Mouse (Mus musculus) stomach, postnatal 0 days (tissue): ENCODE data around the gene Csnk1d. TPM values are rescaled to one million over a fixed set of nuclear protein-coding genes. Genes with fewer than 3 reads are reported as not detected.
A peak's percentile ranks its signal among the peaks of the same experiment; 100 is the strongest.

Experiments used
- ATAC-seq: fragments of 200-750 bp; cut with Nextera tagmentation; 2 replicates; pipeline ENCODE4 v1.8.0; 2017; ENCODE audit not compliant: low FRiP score, low TSS enrichment
- DNase-seq: peaks from one replicate; pipeline ENCODE4 v3.0.0-alpha.2; 2016; ENCODE audit warnings: low spot score
- H3K27ac ChIP-seq: fragments of 300-500 bp; sonication (generic); replicated peaks from 2 replicates; pipeline ENCODE4 v1.5.1; 2014; ENCODE audit warnings: mild to moderate bottlenecking, control low read depth
- H3K27me3 ChIP-seq: fragments of 300-500 bp; sonication (generic); 2 replicates; pipeline ENCODE4 v1.6.1; 2014; ENCODE audit warnings: low read length; ENCODE audit not compliant: control insufficient read depth, insufficient read depth
- H3K36me3 ChIP-seq: fragments of 300-500 bp; sonication (generic); 2 replicates; pipeline ENCODE4 v1.6.1; 2014; ENCODE audit warnings: low read length, mixed read lengths; ENCODE audit not compliant: control insufficient read depth, insufficient read depth
- H3K4me1 ChIP-seq: fragments of 300-500 bp; sonication (generic); replicated peaks from 2 replicates; pipeline ENCODE4 v1.6.1; 2014; ENCODE audit warnings: antibody characterized with exemption; ENCODE audit not compliant: control insufficient read depth, insufficient read depth
- H3K4me2 ChIP-seq: fragments of 300-500 bp; sonication (generic); replicated peaks from 2 replicates; pipeline ENCODE4 v1.6.1; 2014; ENCODE audit warnings: low read depth, mild to moderate bottlenecking, control low read depth, moderate library complexity
- H3K4me3 ChIP-seq: fragments of 300-500 bp; sonication (generic); 2 replicates; pipeline ENCODE4 v1.5.1; 2014; ENCODE audit warnings: low read depth, low read length, control low read depth
- H3K9ac ChIP-seq: fragments of 300-500 bp; sonication (generic); 2 replicates; pipeline ENCODE4 v1.6.1; 2014; ENCODE audit warnings: mild to moderate bottlenecking, low read length, control low read depth, mixed read lengths
- H3K9me3 ChIP-seq: fragments of 300-500 bp; sonication (generic); 2 replicates; pipeline ENCODE4 v1.6.1; 2016; ENCODE audit warnings: low read length; ENCODE audit not compliant: control insufficient read depth
- CTCF ChIP-seq: IDR thresholded peaks from 2 replicates; pipeline ENCODE4 v1.5.1; 2016; ENCODE audit warnings: antibody characterized with exemption, low read depth, mild to moderate bottlenecking, moderate library complexity
- EP300 ChIP-seq: optimal IDR thresholded peaks from 2 replicates; pipeline ENCODE3; 2016; ENCODE audit warnings: antibody characterized with exemption
- WGBS: fragments of 180-500 bp; shearing (Covaris S2); extraction: QIAGEN DNeasy Blood & Tissue Kit; methylation state at CpG from one replicate; pipeline ENCODE4 v1.1.7; 2014; 5-methylcytosine and 5-hydroxymethylcytosine counted together
- polyA plus RNA-seq: library from polyadenylated mRNA; unstranded; fragments of >200 nt; fragmentation: Nextera tagmentation; extraction: Ambion mirVana; gene quantifications from 2 replicates; pipeline ENCODE4 v1.2.1, GENCODE M21; 2015

The Csnk1d gene
- polyA plus RNA-seq, 1 experiment from 2014 or later: 60.7 TPM

GRCm38 (mm10) chr11:121006184-121006583 is 15.1 kb upstream of the Csnk1d start:
- H3K9me3 ChIP-seq: no peaks in the 10 kb centered on the region
- TF ChIP-seq CTCF: no peak
- TF ChIP-seq EP300: no peak
- H3K36me3 ChIP-seq: no peaks in the 10 kb centered on the region
- 0 out of 2 replicates have a peak, but pooled peaks cover 2% of the 10 kb centered on the region for H3K4me1 ChIP-seq
- no peak overlapping the region for H3K4me2 ChIP-seq
- WGBS: 73% methylated on average over 6 of the region's 6 CpGs
- H3K27ac ChIP-seq: no peak overlapping the region
- H3K4me3 ChIP-seq: no peak overlapping the region
- no peaks in the 10 kb centered on the region for H3K27me3 ChIP-seq
- no peak for DNase-seq
- no peak overlapping the region for H3K9ac ChIP-seq
- ATAC-seq: no peak

GRCm38 (mm10) chr11:121004281-121004680 is 13.2 kb upstream of the Csnk1d start:
- no peaks in the 10 kb centered on the region for H3K27me3 ChIP-seq
- H3K9me3 ChIP-seq: no peaks in the 10 kb centered on the region
- ATAC-seq (0 out of 2 replicates have a peak, but pooled peaks have one; percentile 43), DNase-seq (no peak)
- TF ChIP-seq CTCF: no peak
- no peak for TF ChIP-seq EP300
- no peaks in the 10 kb centered on the region for H3K36me3 ChIP-seq
- H3K4me2 ChIP-seq: no peak overlapping the region
- H3K9ac ChIP-seq: no peak overlapping the region
- no peak overlapping the region for H3K4me3 ChIP-seq
- WGBS: 43% methylated on average over 5 of the region's 5 CpGs
- 0 out of 2 replicates have a peak, but pooled peaks cover 2% of the 10 kb centered on the region for H3K4me1 ChIP-seq
- no peak overlapping the region for H3K27ac ChIP-seq

- Histone ChIP-seq H3K36me3 (no peaks in the 10 kb centered on the region), H3K27me3 (no peaks in the 10 kb centered on the region), H3K4me2 (no peak overlapping the region), H3K27ac (no peak overlapping the region), H3K4me1 (0 out of 2 replicates have a peak, but pooled peaks cover 2% of the 10 kb centered on the region), H3K9me3 (no peaks in the 10 kb centered on the region), H3K9ac (no peak overlapping the region), H3K4me3 (no peak overlapping the region)
- ATAC-seq (no peak), DNase-seq (peak; percentile 69)
- WGBS: 12% methylated on average over 4 of the region's 4 CpGs
- TF ChIP-seq CTCF (no peak), EP300 (no peak)
These were observed 10.8 kb upstream of the Csnk1d start for GRCm38 (mm10) chr11:121001966-121002365.

GRCm38 (mm10) chr11:120994741-120995140 is 3.6 kb upstream of the Csnk1d start:
- H3K9ac ChIP-seq: no peak overlapping the region
- ATAC-seq (no peak), DNase-seq (no peak)
- WGBS: 81% methylated on average over 6 of the region's 6 CpGs
- no peaks in the 10 kb centered on the region for H3K27me3 ChIP-seq
- no peaks in the 10 kb centered on the region for H3K36me3 ChIP-seq
- no peak overlapping the region for H3K4me2 ChIP-seq
- no peak overlapping the region for H3K27ac ChIP-seq
- no peak overlapping the region for H3K4me3 ChIP-seq
- peaks cover 4% of the 10 kb centered on the region; the same call in 1 of the 2 replicates for H3K4me1 ChIP-seq
- no peak for TF ChIP-seq EP300
- TF ChIP-seq CTCF: no peak
- no peaks in the 10 kb centered on the region for H3K9me3 ChIP-seq

GRCm38 (mm10) chr11:120993586-120993985 is 2.5 kb upstream of the Csnk1d start:
- DNase-seq (no peak), ATAC-seq (no peak)
- no peak overlapping the region for H3K27ac ChIP-seq
- H3K9ac ChIP-seq: no peak overlapping the region
- no peak overlapping the region for H3K4me2 ChIP-seq
- WGBS: 73% methylated on average over 5 of the region's 5 CpGs
- H3K9me3 ChIP-seq: no peaks in the 10 kb centered on the region
- TF ChIP-seq EP300 (no peak), CTCF (no peak)
- H3K4me1 ChIP-seq: peaks cover 12% of the 10 kb centered on the region
- H3K36me3 ChIP-seq: no peaks in the 10 kb centered on the region
- no peak overlapping the region for H3K4me3 ChIP-seq
- H3K27me3 ChIP-seq: no peaks in the 10 kb centered on the region

GRCm38 (mm10) chr11:120993080-120993479 is 1.9 kb upstream of the Csnk1d start:
- no peak for DNase-seq
- Histone ChIP-seq H3K4me1 (peaks cover 16% of the 10 kb centered on the region), H3K4me2 (no peak overlapping the region), H3K9me3 (no peaks in the 10 kb centered on the region), H3K27ac (no peak overlapping the region), H3K4me3 (no peak overlapping the region), H3K9ac (no peak overlapping the region), H3K27me3 (no peaks in the 10 kb centered on the region), H3K36me3 (no peaks in the 10 kb centered on the region)
- WGBS: 97% methylated on average over 3 of the region's 3 CpGs
- no peak for TF ChIP-seq CTCF
- TF ChIP-seq EP300: no peak
- ATAC-seq: no peak
